Comparison of ENCODE assay signal across 28 mouse cellular contexts in genomic region chr17:53620611-53621010, GRCm38 (mm10). TPM values are rescaled to one million over a fixed set of nuclear protein-coding genes. Genes with fewer than 3 reads are reported as not detected.
A peak's percentile ranks its signal among the peaks of the same experiment; 100 is the strongest.
DNase-seq lines count a peak whose midpoint lies in the region; ATAC-seq and TF ChIP-seq lines count a peak whose summit lies in the region.
"Had no signal": no experiment of that assay in that cellular context is flagged by ENCODE, and none has a peak within 500 bp of the region (broad histone marks: within the 10 kb centered on the region; RNA-seq: fewer than 3 reads in every experiment).

No protein-coding gene starts in this region.

- no peak overlapping the region for H3K9ac ChIP-seq in heart, embryonic 11.5 days (ENCODE audit: low read depth, low read length)
- H3K9ac ChIP-seq: embryonic facial prominence, embryonic 13.5 days; forebrain, embryonic 15.5 days; kidney, embryonic 15.5 days; limb, embryonic 13.5 days; liver, embryonic 13.5 days had no signal

- no peak for TF ChIP-seq CTCF in cerebellum, adult 2 months (IDR thresholded peaks at IDR 0.05; ENCODE audit: borderline replicate concordance, insufficient read depth, low read depth, low read length)
- no peak for TF ChIP-seq CTCF in brain, embryonic 14.5 days (IDR thresholded peaks at IDR 0.05; ENCODE audit: borderline replicate concordance, extremely low read depth, insufficient read depth, insufficient read length)

- H3K36me3 ChIP-seq in heart, embryonic 11.5 days (ENCODE audit: control insufficient read depth, insufficient read depth, low read length) = no peaks in the 10 kb centered on the region
- H3K36me3 ChIP-seq: forebrain, embryonic 15.5 days had no signal

- TF ChIP-seq POLR2A in cerebellum, adult 2 months (IDR thresholded peaks at IDR 0.05; ENCODE audit: borderline replicate concordance, insufficient read depth, low read length) = no peak
- no peak for TF ChIP-seq POLR2A in brain, embryonic 14.5 days (IDR thresholded peaks at IDR 0.05; ENCODE audit: borderline replicate concordance, extremely low read depth, insufficient read depth, insufficient read length, poor library complexity, severe bottlenecking)

- no peak overlapping the region for H3K4me3 ChIP-seq in cerebellum, adult 2 months (replicated peaks; ENCODE audit: insufficient read depth, low read depth, low read length)
- no peak overlapping the region for H3K4me3 ChIP-seq in heart, embryonic 11.5 days (ENCODE audit: low read depth, low read length)
- H3K4me3 ChIP-seq: embryonic facial prominence, embryonic 13.5 days; forebrain, embryonic 10.5 days; forebrain, embryonic 15.5 days; kidney, embryonic 15.5 days; left cerebral cortex, adult 2 months; limb, embryonic 13.5 days; liver, embryonic 13.5 days had no signal

- 0 out of 2 replicates have a peak overlapping the region, but pooled peaks have one; percentile 3 for H3K27ac ChIP-seq in cerebellum, adult 2 months (ENCODE audit: insufficient read depth, low read length)
- no peak overlapping the region for H3K27ac ChIP-seq in heart, embryonic 11.5 days (ENCODE audit: low read depth, low read length)
- H3K27ac ChIP-seq: embryonic facial prominence, embryonic 13.5 days; forebrain, embryonic 10.5 days; forebrain, embryonic 15.5 days; kidney, embryonic 15.5 days; left cerebral cortex, adult 2 months; limb, embryonic 13.5 days; liver, embryonic 13.5 days had no signal

- no peaks in the 10 kb centered on the region for H3K27me3 ChIP-seq in cerebellum, adult 2 months (ENCODE audit: control insufficient read depth, insufficient read depth, low read length)
- no peaks in the 10 kb centered on the region for H3K27me3 ChIP-seq in heart, embryonic 11.5 days (ENCODE audit: control insufficient read depth, insufficient read depth, low read length)
- H3K27me3 ChIP-seq: embryonic facial prominence, embryonic 13.5 days; forebrain, embryonic 15.5 days; kidney, embryonic 15.5 days; limb, embryonic 13.5 days; liver, embryonic 13.5 days had no signal

- 28% methylated on average over 4 of the region's 4 CpGs for WGBS in cerebellum, adult 2 months
- 81% methylated on average over 4 of the region's 4 CpGs for WGBS in heart, embryonic 11.5 days (ENCODE audit: insufficient replicate concordance)

- peak in 1 of 2 experiments; percentile 43 for DNase-seq in cerebellum, adult 2 months
- DNase-seq in cerebellum, adult 9-10 months = no peak
- peak; percentile 17 to 20 for DNase-seq in heart, postnatal 10 days
- peak; percentile 74 for DNase-seq in adipocyte (ENCODE audit: low spot score)
- peak; percentile 11 for DNase-seq in brain, embryonic 14.5 days (ENCODE audit: low read depth)
- no peak for DNase-seq in embryo, embryonic 10.5 days (ENCODE audit: low spot score)
- DNase-seq: B cell, adult 2 months; cerebellum, adult 8-10 months; gastrocnemius, postnatal 10 days; kidney, adult 18-20 months; kidney, postnatal 25 days; liver, embryonic 13.5 days; lung, adult 18-20 months; lung, postnatal 4 days; midbrain, embryonic 14.5 days; right cerebral cortex, postnatal 4 days; thymus, adult 2 months; thymus, postnatal 4 days had no signal

- peaks cover 7% of the 10 kb centered on the region; the same call in 1 of the 2 replicates for H3K4me1 ChIP-seq in cerebellum, adult 2 months (ENCODE audit: control insufficient read depth, insufficient read depth, low read length)
- no peaks in the 10 kb centered on the region for H3K4me1 ChIP-seq in heart, embryonic 11.5 days (ENCODE audit: control insufficient read depth, insufficient read depth, low read length)
- H3K4me1 ChIP-seq: embryonic facial prominence, embryonic 13.5 days; forebrain, embryonic 10.5 days; forebrain, embryonic 15.5 days; kidney, embryonic 15.5 days; limb, embryonic 13.5 days had no signal

- ATAC-seq in heart, embryonic 11.5 days (replicated peaks; ENCODE audit: insufficient number of reproducible peaks, low FRiP score, low TSS enrichment) = no peak
- ATAC-seq: activated CD4-positive, CD25-positive, alpha-beta regulatory T cell, adult 4 months; forebrain, embryonic 15.5 days; hindbrain, embryonic 16.5 days; lung, postnatal 0 days had no signal

- intact Hi-C loops in heart, postnatal 10 days (cut with DNase I) = no loop called here

- no peak overlapping the region for H3K4me2 ChIP-seq in heart, embryonic 11.5 days
- H3K4me2 ChIP-seq: embryonic facial prominence, embryonic 13.5 days; forebrain, embryonic 15.5 days; kidney, embryonic 15.5 days; limb, embryonic 13.5 days; liver, embryonic 13.5 days had no signal

- H3K9me3 ChIP-seq in heart, embryonic 11.5 days (replicated peaks; ENCODE audit: control insufficient read depth, low read length) = no peaks in the 10 kb centered on the region
- H3K9me3 ChIP-seq: embryonic facial prominence, embryonic 13.5 days; forebrain, embryonic 10.5 days; forebrain, embryonic 15.5 days; kidney, embryonic 15.5 days; limb, embryonic 13.5 days; liver, embryonic 13.5 days had no signal

RNA-seq across cellular contexts. Expression of gene Kat2b, which starts 54.0 kb away (rescaled TPM):
- 40.5 and 43.4 TPM in 2 replicates for polyA plus RNA-seq in cerebellum, adult 2 months (2012; rRNA removed)
- 10 to 100 TPM; 91.6 to 95.9 TPM for total RNA-seq in heart, postnatal 10 days (2021)
- polyA plus RNA-seq in heart, embryonic 11.5 days (2014; fragmentation: Nextera tagmentation; extraction: Ambion mirVana) = 11.0 and 14.0 TPM in 2 replicates
- 12.5 and 13.1 TPM in 2 replicates for polyA plus RNA-seq in brain, embryonic 14.5 days (2012; rRNA removed)

Comparison
In these comparisons a context has a peak if more than half of its experiments do, and no peak if none do; other contexts are left out.
1. DNase-seq: peak in heart, postnatal 10 days (2 of 2), adipocyte (single experiment) and brain, embryonic 14.5 days (single experiment); none in cerebellum, adult 9-10 months (single experiment) and embryo, embryonic 10.5 days (single experiment).